Mouse (Mus musculus) inflammation-experienced regulatory T-cells, adult 6 months (primary cell): Measurements from ENCODE around the gene Layn. TPM values are rescaled to one million over a fixed set of nuclear protein-coding genes. Genes with fewer than 3 reads are reported as not detected.

Source experiments
- ATAC-seq: one replicate; pipeline ENCODE4 v1.8.0; 2017
- polyA plus RNA-seq, 3 experiments: library from polyadenylated mRNA; unstranded; fragments of 100-300 nt; shearing (Covaris generic); gene quantifications; one replicate each; pipeline ENCODE4 v1.2.1; 2017

Gene Layn
- polyA plus RNA-seq, result not detected

- ATAC-seq, result no peak
Measured at GRCm38 (mm10) chr9:51076979-51077315, at the start of gene Layn. Gene Layn (minus strand): TSS chr9:51077094.

GRCm38 (mm10) chr9:51114767-51115166 is 37.9 kb upstream of the Layn start:
- ATAC-seq, result no peak

- no peak for ATAC-seq
Measured at GRCm38 (mm10) chr9:51105751-51106150, 28.9 kb upstream of the Layn start.

GRCm38 (mm10) chr9:51103808-51104514 is 27.1 kb upstream of the Layn start:
- ATAC-seq, result no peak

- ATAC-seq, result no peak
Measured at GRCm38 (mm10) chr9:51102963-51103807, 26.3 kb upstream of the Layn start.

GRCm38 (mm10) chr9:51101756-51102425 is 25.0 kb upstream of the Layn start, which contains the start of gene 4833427G06Rik:
Gene 4833427G06Rik (minus strand): TSS chr9:51102078.
- ATAC-seq, result no peak

GRCm38 (mm10) chr9:51096306-51096705 is 19.4 kb upstream of the Layn start:
- no peak for ATAC-seq

- no peak for ATAC-seq
Measured at GRCm38 (mm10) chr9:51093697-51094096, 16.8 kb upstream of the Layn start.

GRCm38 (mm10) chr9:51081614-51082013 is 4.7 kb upstream of the Layn start:
- no peak for ATAC-seq

GRCm38 (mm10) chr9:51076300-51076978 is 455 bp downstream of the Layn start:
- ATAC-seq, result no peak

GRCm38 (mm10) chr9:51075780-51076179 is 1.1 kb downstream of the Layn start:
- no peak for ATAC-seq

GRCm38 (mm10) chr9:51070801-51071200 is 6.1 kb downstream of the Layn start:
- no peak for ATAC-seq

GRCm38 (mm10) chr9:51068202-51068601 is 8.7 kb downstream of the Layn start:
- no peak for ATAC-seq

GRCm38 (mm10) chr9:51060601-51061000 is 16.3 kb downstream of the Layn start, which contains the start of gene Btg4:
Gene Btg4 (plus strand): TSS chr9:51060901.
- ATAC-seq, result no peak

- no peak for ATAC-seq
Measured at GRCm38 (mm10) chr9:51058951-51059521, 17.9 kb downstream of the Layn start.

GRCm38 (mm10) chr9:51056360-51057324 is 20.3 kb downstream of the Layn start:
- no peak for ATAC-seq

- ATAC-seq, result peak; percentile 65
Measured at GRCm38 (mm10) chr9:51052180-51052579, 24.7 kb downstream of the Layn start.

GRCm38 (mm10) chr9:51042136-51042535 is 34.8 kb downstream of the Layn start:
- no peak for ATAC-seq

GRCm38 (mm10) chr9:51041491-51041980 is 35.4 kb downstream of the Layn start:
- no peak for ATAC-seq

GRCm38 (mm10) chr9:51032785-51033529 is 43.9 kb downstream of the Layn start:
- ATAC-seq, result peak; percentile 72
